Mouse (Mus musculus): ENCODE measurements around the gene Aloxe3. TPM values are rescaled to one million over a fixed set of nuclear protein-coding genes. Genes with fewer than 3 reads are reported as not detected.

Aloxe3 gene
- total and polyA plus RNA-seq, 2 experiments from 2014 or later, result 10.0 to 14.9 TPM

DNA sequence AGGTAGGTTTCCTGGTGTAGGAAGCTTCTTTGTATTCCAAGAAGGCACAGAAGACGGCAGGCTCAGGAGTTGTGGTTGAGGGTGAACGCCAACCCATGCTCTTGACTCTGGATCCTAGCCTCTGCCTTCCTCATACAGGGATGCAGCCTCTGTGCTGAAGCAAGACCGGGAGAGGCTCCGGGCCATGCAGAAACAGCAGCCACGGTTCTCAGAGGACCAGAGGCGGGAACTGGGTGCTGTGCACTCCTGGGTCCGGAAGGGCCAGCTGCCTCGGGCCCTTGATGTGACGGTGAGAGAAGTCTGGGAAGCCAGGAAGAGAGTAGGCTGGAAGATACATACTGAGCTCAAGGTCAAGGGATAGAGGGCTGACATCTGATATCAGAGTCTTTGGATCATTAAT, 17.5 kb upstream of the Aloxe3 start:
- Histone ChIP-seq H3K27me3 (ENCODE audit: insufficient read depth, low read length) (no peaks in the 10 kb centered on the region; the same call in 1 of the 2 replicates), H3K4me2 (ENCODE audit: low read depth) (no peak overlapping the region), H3K4me3 (ENCODE audit: low read depth, low read length) (no peak overlapping the region), H3K9me3 (ENCODE audit: low read length) (no peaks in the 10 kb centered on the region), H3K27ac (ENCODE audit: low read depth, low read length) (no peak overlapping the region), H3K36me3 (ENCODE audit: insufficient read depth) (peaks cover 60% of the 10 kb centered on the region), H3K4me1 (ENCODE audit: insufficient read depth) (no peaks in the 10 kb centered on the region), H3K9ac (no peak overlapping the region)
- ATAC-seq (no peak), DNase-seq (no peak)
- TF ChIP-seq CTCF (IDR thresholded peaks at IDR 0.05; ENCODE audit: low read depth), result no peak
- 93% methylated on average over 9 of the region's 9 CpGs for WGBS

DNA sequence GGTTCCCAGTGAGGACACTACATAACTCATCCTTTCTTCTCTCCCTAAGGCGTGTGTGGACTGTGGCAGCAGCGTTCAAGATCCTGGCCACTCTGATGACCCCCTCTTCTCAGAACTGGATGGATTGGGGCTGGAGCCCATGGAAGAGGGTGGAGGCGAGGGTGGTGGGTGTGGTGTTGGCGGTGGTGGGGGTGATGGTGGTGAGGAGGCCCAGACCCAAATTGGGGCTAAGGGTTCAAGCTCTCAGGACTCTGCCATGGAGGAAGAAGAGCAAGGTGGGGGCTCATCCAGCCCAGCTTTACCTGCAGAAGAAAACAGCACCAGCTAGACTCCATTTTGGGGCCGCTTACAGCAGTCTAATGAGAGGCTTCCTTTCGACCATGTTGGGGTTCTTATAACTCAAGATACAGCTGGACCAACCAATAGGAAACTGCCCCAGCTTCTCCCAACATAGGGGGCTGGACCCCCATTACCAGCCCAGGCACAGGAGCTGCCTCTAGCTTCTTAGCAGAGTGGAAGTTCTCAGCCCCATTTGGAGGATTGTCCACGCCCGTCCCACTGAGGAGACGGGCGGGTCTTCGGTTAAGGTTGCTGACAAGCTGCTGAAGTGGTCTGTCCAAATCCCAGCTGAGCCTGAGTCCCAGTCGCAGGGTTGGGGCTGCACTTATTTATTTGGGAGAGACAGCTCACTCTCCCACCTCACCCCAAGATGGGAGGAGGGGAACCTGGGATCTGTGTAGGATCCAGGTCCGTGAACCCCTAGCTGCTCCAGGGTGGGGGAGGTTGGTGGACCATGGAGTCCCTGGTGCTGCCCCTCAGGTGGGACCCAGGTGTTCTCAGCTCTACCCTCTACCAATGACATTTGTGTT, 16.4 kb upstream of the Aloxe3 start:
- Histone ChIP-seq H3K9ac (no peak overlapping the region), H3K36me3 (ENCODE audit: insufficient read depth) (peaks cover 50% of the 10 kb centered on the region), H3K9me3 (ENCODE audit: low read length) (no peaks in the 10 kb centered on the region), H3K4me2 (ENCODE audit: low read depth) (no peak overlapping the region), H3K4me3 (ENCODE audit: low read depth, low read length) (no peak overlapping the region), H3K4me1 (ENCODE audit: insufficient read depth) (no peaks in the 10 kb centered on the region), H3K27me3 (ENCODE audit: insufficient read depth, low read length) (no peaks in the 10 kb centered on the region; the same call in 1 of the 2 replicates), H3K27ac (ENCODE audit: low read depth, low read length) (no peak overlapping the region)
- DNase-seq (no peak), ATAC-seq (no peak)
- TF ChIP-seq CTCF (IDR thresholded peaks at IDR 0.05; ENCODE audit: low read depth), result no peak
- WGBS, result 85% methylated on average over 13 of the region's 13 CpGs

DNA sequence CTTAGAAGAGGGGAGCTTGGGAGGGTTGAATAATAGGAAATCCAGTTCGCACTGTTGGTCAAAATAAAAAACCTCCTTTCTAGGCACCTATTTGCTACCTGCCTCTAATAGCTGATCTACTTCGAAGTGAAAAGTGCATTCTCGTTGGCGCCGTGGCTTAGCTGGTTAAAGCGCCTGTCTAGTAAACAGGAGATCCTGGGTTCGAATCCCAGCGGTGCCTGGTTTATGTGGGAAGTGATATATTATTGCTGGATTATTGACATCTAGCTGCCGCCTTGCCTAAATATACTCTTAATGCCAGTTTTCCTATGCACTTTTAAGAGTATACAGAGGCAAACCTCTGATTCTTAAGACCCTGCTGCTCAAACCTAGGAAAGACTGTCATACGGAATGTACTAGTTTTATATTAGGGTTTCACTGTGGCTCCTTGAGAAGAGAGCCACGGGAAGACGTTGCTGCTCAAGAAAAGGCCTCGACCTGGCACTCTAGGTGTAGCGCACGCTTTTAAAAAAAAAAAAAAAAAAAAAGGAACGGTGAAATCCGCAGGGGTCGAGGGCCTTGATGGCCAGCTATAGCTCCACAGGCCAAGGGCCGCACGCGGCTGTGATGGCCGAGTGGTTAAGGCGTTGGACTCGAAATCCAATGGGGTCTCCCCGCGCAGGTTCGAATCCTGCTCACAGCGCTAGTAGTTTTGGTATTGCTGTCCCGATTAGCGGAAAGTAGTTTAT, 15.2 kb upstream of the Aloxe3 start:
- Histone ChIP-seq H3K9me3 (ENCODE audit: low read length) (no peaks in the 10 kb centered on the region), H3K4me3 (ENCODE audit: low read depth, low read length) (peak overlapping the region; percentile 43), H3K36me3 (ENCODE audit: insufficient read depth) (peaks cover 38% of the 10 kb centered on the region), H3K9ac (peak overlapping the region; percentile 26), H3K27me3 (ENCODE audit: insufficient read depth, low read length) (no peaks in the 10 kb centered on the region; the same call in 1 of the 2 replicates), H3K27ac (ENCODE audit: low read depth, low read length) (peak overlapping the region; percentile 55; the same call in 1 of the 2 replicates), H3K4me1 (ENCODE audit: insufficient read depth) (no peaks in the 10 kb centered on the region), H3K4me2 (ENCODE audit: low read depth) (peak overlapping the region; percentile 51)
- DNase-seq, result peak; percentile 95
- 1% methylated on average over 30 of the region's 30 CpGs for WGBS
- no peak for TF ChIP-seq CTCF (IDR thresholded peaks at IDR 0.05; ENCODE audit: low read depth)
- peak; percentile 75 for ATAC-seq

DNA sequence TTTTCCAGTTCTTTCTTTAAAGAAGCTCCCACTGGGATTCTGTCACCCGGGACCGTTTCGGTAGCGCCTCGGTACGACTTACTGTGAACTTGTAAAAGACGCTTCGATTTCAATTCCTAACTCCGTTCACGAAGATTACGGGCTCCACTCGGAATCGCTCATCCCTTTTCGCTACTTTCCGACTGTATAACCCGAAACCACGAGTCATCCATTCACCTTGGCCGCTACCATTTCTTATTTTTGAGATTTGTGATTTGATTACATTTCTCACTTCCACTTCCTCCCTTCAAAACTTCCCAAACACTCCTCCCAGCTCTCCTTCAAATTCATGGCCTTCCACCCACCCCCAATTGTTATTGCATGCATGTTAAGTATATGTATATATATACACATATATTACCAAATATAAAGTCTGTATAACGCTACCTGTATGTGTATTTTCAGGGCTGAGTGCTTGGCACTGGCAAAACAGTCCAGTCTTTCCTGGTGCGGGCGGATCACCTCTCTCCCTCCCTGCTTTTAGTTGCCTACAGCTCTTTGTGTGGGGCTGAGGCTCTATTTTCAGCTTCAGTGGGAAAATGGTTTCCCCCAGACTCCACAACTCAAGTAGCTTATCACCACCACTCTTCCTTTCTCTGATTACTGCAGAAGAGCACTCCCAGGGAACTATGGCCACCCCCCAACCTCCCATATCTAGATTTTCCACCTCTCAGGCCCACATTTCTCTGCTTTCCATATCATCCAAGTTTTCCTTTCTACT, 14.5 kb upstream of the Aloxe3 start:
- no peak for TF ChIP-seq CTCF (IDR thresholded peaks at IDR 0.05; ENCODE audit: low read depth)
- ATAC-seq (peak; percentile 30; the same call in 1 of the 2 replicates), DNase-seq (no peak)
- no peaks in the 10 kb centered on the region for H3K9me3 ChIP-seq (ENCODE audit: low read length)
- peak overlapping the region; percentile 26; the same call in 1 of the 2 replicates for H3K9ac ChIP-seq
- H3K36me3 ChIP-seq (ENCODE audit: insufficient read depth), result peaks cover 33% of the 10 kb centered on the region
- H3K27me3 ChIP-seq (ENCODE audit: insufficient read depth, low read length), result no peaks in the 10 kb centered on the region; the same call in 1 of the 2 replicates
- H3K4me2 ChIP-seq (ENCODE audit: low read depth), result peak overlapping the region; percentile 51
- WGBS, result 4% methylated on average over 21 of the region's 21 CpGs
- no peak overlapping the region for H3K27ac ChIP-seq (ENCODE audit: low read depth, low read length)
- H3K4me1 ChIP-seq (ENCODE audit: insufficient read depth), result no peaks in the 10 kb centered on the region
- peak overlapping the region; percentile 43 for H3K4me3 ChIP-seq (ENCODE audit: low read depth, low read length)

DNA sequence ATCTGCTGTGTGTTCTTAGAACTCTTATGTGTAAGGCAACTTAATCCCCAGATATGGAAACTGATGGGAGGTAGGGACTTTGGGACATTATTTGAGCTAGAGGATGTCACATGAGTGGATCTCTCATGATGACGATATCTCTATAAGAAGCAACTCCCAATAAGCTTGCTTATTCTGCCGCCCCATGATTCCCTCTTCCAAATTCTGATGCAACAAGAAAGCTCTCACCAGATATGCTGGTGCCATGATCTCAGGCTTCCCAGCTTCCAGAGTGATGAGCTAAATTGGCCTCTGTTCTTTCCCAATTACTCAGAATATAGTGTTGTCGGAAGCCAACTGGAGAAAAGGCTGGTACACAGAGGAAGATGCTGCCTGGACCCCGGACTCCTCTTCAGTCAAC, 13.8 kb upstream of the Aloxe3 start:
- WGBS, result 71% methylated on average over 4 of the region's 4 CpGs
- no peak overlapping the region; the same call in 1 of the 2 replicates for H3K4me3 ChIP-seq (ENCODE audit: low read depth, low read length)
- H3K4me2 ChIP-seq (ENCODE audit: low read depth), result peak overlapping the region; percentile 17
- ATAC-seq (no peak), DNase-seq (peak; percentile 11)
- H3K9ac ChIP-seq, result no peak overlapping the region
- no peak for TF ChIP-seq CTCF (IDR thresholded peaks at IDR 0.05; ENCODE audit: low read depth)
- H3K27ac ChIP-seq (ENCODE audit: low read depth, low read length), result no peak overlapping the region
- H3K9me3 ChIP-seq (ENCODE audit: low read length), result no peaks in the 10 kb centered on the region
- H3K4me1 ChIP-seq (ENCODE audit: insufficient read depth), result no peaks in the 10 kb centered on the region
- peaks cover 27% of the 10 kb centered on the region for H3K36me3 ChIP-seq (ENCODE audit: insufficient read depth)
- no peaks in the 10 kb centered on the region; the same call in 1 of the 2 replicates for H3K27me3 ChIP-seq (ENCODE audit: insufficient read depth, low read length)

DNA sequence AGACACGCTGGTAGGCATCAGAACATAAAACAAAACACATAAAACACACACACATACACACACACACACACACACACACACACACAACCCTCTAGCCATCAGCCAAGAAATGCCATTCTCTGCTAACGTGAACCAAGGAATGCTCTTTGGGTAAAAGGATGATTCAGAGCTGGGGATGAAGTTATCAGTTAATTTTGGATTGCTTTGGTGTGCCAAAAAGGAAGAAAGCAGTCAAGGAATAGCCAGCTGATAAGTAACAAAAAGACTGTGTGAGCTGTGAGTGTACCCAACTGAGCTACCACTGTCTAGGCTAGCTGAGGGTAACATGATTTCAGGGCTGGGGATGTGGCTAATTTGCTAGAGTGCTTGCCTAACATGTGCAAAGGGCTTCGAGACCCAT, 11.7 kb upstream of the Aloxe3 start:
- no peak overlapping the region for H3K4me2 ChIP-seq (ENCODE audit: low read depth)
- WGBS, result 73% methylated on average over 3 of the region's 3 CpGs
- no peak for ATAC-seq
- no peak for TF ChIP-seq CTCF (IDR thresholded peaks at IDR 0.05; ENCODE audit: low read depth)
- H3K27me3 ChIP-seq (ENCODE audit: insufficient read depth, low read length), result no peaks in the 10 kb centered on the region; the same call in 1 of the 2 replicates
- 0 out of 2 replicates have a peak, but pooled peaks cover 2% of the 10 kb centered on the region for H3K4me1 ChIP-seq (ENCODE audit: insufficient read depth)
- no peak for DNase-seq
- no peak overlapping the region for H3K9ac ChIP-seq
- no peak overlapping the region for H3K4me3 ChIP-seq (ENCODE audit: low read depth, low read length)
- H3K36me3 ChIP-seq (ENCODE audit: insufficient read depth), result peaks cover 7% of the 10 kb centered on the region
- H3K9me3 ChIP-seq (ENCODE audit: low read length), result no peaks in the 10 kb centered on the region
- H3K27ac ChIP-seq (ENCODE audit: low read depth, low read length), result no peak overlapping the region

Data from forebrain, postnatal 0 days (tissue).